In the genomic region with DNA sequence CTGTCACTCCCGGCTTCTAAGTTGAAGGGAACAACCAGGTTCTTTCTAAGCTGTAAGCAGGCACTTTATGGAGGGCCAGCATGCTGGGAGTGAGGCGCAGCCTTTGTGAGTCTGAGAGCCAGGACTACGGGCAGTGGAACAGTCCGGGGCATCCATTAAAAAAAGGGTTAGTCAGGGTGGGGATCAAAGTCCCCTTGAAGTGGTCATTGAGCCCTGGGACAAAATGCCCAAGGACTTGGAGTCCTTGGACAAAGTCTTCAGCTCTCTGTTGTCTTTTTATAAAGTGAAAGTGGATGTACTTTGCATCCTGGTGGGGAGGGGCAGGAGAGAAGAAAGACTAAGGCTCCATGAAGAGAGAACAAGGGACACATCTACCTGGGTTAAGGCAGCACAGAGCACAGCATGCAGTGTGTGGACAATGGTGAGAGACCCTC, we compare ENCODE assay signal across 13 mouse cellular contexts.
DNase-seq lines count a peak whose midpoint lies in the region; ATAC-seq lines count a peak whose summit lies in the region.
"Had no signal": no experiment of that assay in that cellular context is flagged by ENCODE, and none has a peak within 500 bp of the region (broad histone marks: within the 10 kb centered on the region; RNA-seq: fewer than 3 reads in every experiment).

No protein-coding gene starts in this region.

- peaks cover 30% of the 10 kb centered on the region for H3K4me1 ChIP-seq in heart, embryonic 15.5 days (replicated peaks)
- peaks cover 27% of the 10 kb centered on the region for H3K4me1 ChIP-seq in lung, embryonic 15.5 days
- peaks cover 19% of the 10 kb centered on the region for H3K4me1 ChIP-seq in forebrain, embryonic 13.5 days

- no peaks in the 10 kb centered on the region for H3K9me3 ChIP-seq in heart, embryonic 15.5 days (replicated peaks)
- H3K9me3 ChIP-seq in lung, embryonic 15.5 days: no peaks in the 10 kb centered on the region
- H3K9me3 ChIP-seq in forebrain, embryonic 13.5 days (replicated peaks): no peaks in the 10 kb centered on the region
- H3K9me3 ChIP-seq: embryonic facial prominence, embryonic 13.5 days; forebrain, embryonic 12.5 days had no signal

- no peak overlapping the region for H3K4me2 ChIP-seq in heart, embryonic 15.5 days
- no peak overlapping the region for H3K4me2 ChIP-seq in lung, embryonic 15.5 days
- H3K4me2 ChIP-seq in forebrain, embryonic 13.5 days: no peak overlapping the region
- H3K4me2 ChIP-seq: embryonic facial prominence, embryonic 13.5 days; forebrain, embryonic 12.5 days had no signal

- H3K9ac ChIP-seq in heart, embryonic 15.5 days: no peak overlapping the region
- no peak overlapping the region for H3K9ac ChIP-seq in lung, embryonic 15.5 days
- no peak overlapping the region for H3K9ac ChIP-seq in forebrain, embryonic 13.5 days
- H3K9ac ChIP-seq: embryonic facial prominence, embryonic 13.5 days; forebrain, embryonic 12.5 days had no signal

- DNase-seq in heart, postnatal 25 days (ENCODE audit: low spot score): no peak
- DNase-seq in lung, postnatal 10 days: no peak
- peak; percentile 29 to 73 for DNase-seq in kidney, postnatal 25 days
- peak; percentile 55 for DNase-seq in yolk sac, embryonic 10.5 days (ENCODE audit: low spot score)
- DNase-seq: cerebellum, postnatal 36 days; layer of hippocampus, adult 9-11 months; lung, adult 2 months had no signal

- no peak overlapping the region for H3K4me3 ChIP-seq in heart, embryonic 15.5 days
- no peak overlapping the region for H3K4me3 ChIP-seq in lung, embryonic 15.5 days
- H3K4me3 ChIP-seq in forebrain, embryonic 13.5 days: no peak overlapping the region
- H3K4me3 ChIP-seq: embryonic facial prominence, embryonic 13.5 days; forebrain, embryonic 12.5 days had no signal

- peak overlapping the region; percentile 90 for H3K27ac ChIP-seq in heart, embryonic 15.5 days
- 0 out of 2 replicates have a peak overlapping the region, but pooled peaks have one; percentile 93 for H3K27ac ChIP-seq in lung, embryonic 15.5 days
- H3K27ac ChIP-seq in forebrain, embryonic 13.5 days: no peak overlapping the region
- H3K27ac ChIP-seq: forebrain, embryonic 12.5 days had no signal

- 75% methylated on average over 4 of the region's 4 CpGs for whole genome bisulfite sequencing in heart, embryonic 15.5 days
- WGBS in lung, embryonic 15.5 days: 74% methylated on average over 4 of the region's 4 CpGs
- 54% methylated on average over 4 of the region's 4 CpGs for WGBS in forebrain, embryonic 13.5 days

- ATAC-seq in heart, embryonic 15.5 days (replicated peaks; ENCODE audit: insufficient number of reproducible peaks, insufficient read depth, low FRiP score, low read depth): no peak
- no peak for ATAC-seq in lung, embryonic 15.5 days (ENCODE audit: borderline replicate concordance, extremely low read depth, low FRiP score, low TSS enrichment)
- ATAC-seq in forebrain, embryonic 13.5 days: no peak
- ATAC-seq: hindbrain, embryonic 16.5 days had no signal

- intact Hi-C loops in heart, postnatal 25 days (cut with DNase I): no loop called here

- H3K27me3 ChIP-seq in heart, embryonic 15.5 days: no peaks in the 10 kb centered on the region
- no peaks in the 10 kb centered on the region for H3K27me3 ChIP-seq in lung, embryonic 15.5 days
- no peaks in the 10 kb centered on the region for H3K27me3 ChIP-seq in forebrain, embryonic 13.5 days
- H3K27me3 ChIP-seq: embryonic facial prominence, embryonic 13.5 days; forebrain, embryonic 12.5 days had no signal

- H3K36me3 ChIP-seq in heart, embryonic 15.5 days: no peaks in the 10 kb centered on the region
- no peaks in the 10 kb centered on the region for H3K36me3 ChIP-seq in lung, embryonic 15.5 days
- H3K36me3 ChIP-seq in forebrain, embryonic 13.5 days (ENCODE audit: poor library complexity, severe bottlenecking): no peaks in the 10 kb centered on the region
- H3K36me3 ChIP-seq: embryonic facial prominence, embryonic 13.5 days; forebrain, embryonic 12.5 days had no signal

Comparison
In these comparisons a context has a peak if more than half of its experiments do, and no peak if none do; other contexts are left out.
1. DNase-seq: peak in kidney, postnatal 25 days (2 of 2) and yolk sac, embryonic 10.5 days (single experiment); none in heart, postnatal 25 days (single experiment) and lung, postnatal 10 days (single experiment).